Mouse (Mus musculus) olfactory bulb, adult 2 months (tissue): ENCODE results near the gene Chn1.

ENCODE experiments used
- CTCF ChIP-seq: fragments of 200-500 bp; IDR thresholded peaks from 2 replicates; pipeline ENCODE4 v1.5.1; 2012; ENCODE audit warnings: low read depth, mild to moderate bottlenecking, low read length, moderate library complexity; ENCODE audit not compliant: insufficient read depth
- POLR2A ChIP-seq: fragments of 200-500 bp; IDR thresholded peaks from 2 replicates; pipeline ENCODE4 v1.6.1; 2012; ENCODE audit warnings: mild to moderate bottlenecking, low read depth, low read length, moderate library complexity; ENCODE audit not compliant: insufficient read depth

DNA sequence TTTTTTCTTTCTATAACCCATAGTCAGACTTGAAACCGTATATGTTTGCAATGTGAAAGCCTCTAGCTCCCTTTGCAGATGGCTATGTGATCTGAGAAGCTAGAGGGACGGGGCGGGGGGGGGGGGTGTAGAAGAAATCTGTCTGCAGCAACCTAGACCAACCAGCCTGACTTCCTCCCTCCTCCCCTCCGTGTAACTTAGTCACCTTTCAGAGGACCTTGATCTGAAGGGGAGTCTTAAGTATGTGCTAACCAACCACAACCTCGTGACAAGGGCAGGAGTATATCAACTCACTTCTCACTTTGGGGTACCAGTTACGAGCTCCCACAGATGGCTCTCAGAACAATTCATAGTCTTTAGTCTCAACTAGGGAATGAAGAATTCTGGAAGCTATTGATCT, 166.8 kb downstream of the Chn1 start:
- TF ChIP-seq CTCF (no peak), POLR2A (no peak)
